8 mouse cellular contexts compared by ENCODE assay signal in genomic region chr8:91713677-91714312, GRCm38 (mm10).
DNase-seq lines count a peak whose midpoint lies in the region; ATAC-seq and TF ChIP-seq lines count a peak whose summit lies in the region.

No protein-coding gene starts in this region.

- H3K9me3 ChIP-seq in heart, postnatal 0 days (replicated peaks; ENCODE audit: control insufficient read depth, low read length) = no peaks in the 10 kb centered on the region
- no peaks in the 10 kb centered on the region for H3K9me3 ChIP-seq in midbrain, embryonic 15.5 days

- peak overlapping the region; percentile 73 for H3K4me2 ChIP-seq in heart, postnatal 0 days (ENCODE audit: low read depth, low read length)
- H3K4me2 ChIP-seq in midbrain, embryonic 15.5 days = peak overlapping the region; percentile 56

- H3K4me1 ChIP-seq in heart, postnatal 0 days (ENCODE audit: control insufficient read depth, insufficient read depth) = peaks cover 6% of the 10 kb centered on the region
- peaks cover 64% of the 10 kb centered on the region for H3K4me1 ChIP-seq in midbrain, embryonic 15.5 days

- no peak for ATAC-seq in cerebellum, adult (ENCODE audit: insufficient number of reproducible peaks, low FRiP score, low TSS enrichment)
- no peak for ATAC-seq in heart, postnatal 0 days (ENCODE audit: insufficient read depth, low read depth)
- no peak for ATAC-seq in midbrain, embryonic 15.5 days (replicated peaks)

- H3K9ac ChIP-seq in heart, postnatal 0 days (replicated peaks; ENCODE audit: low read depth, low read length) = no peak overlapping the region
- peak overlapping the region; percentile 1; the same call in 1 of the 2 replicates for H3K9ac ChIP-seq in midbrain, embryonic 15.5 days

- no peak for TF ChIP-seq EP300 in heart, postnatal 0 days (IDR thresholded peaks at IDR 0.05; ENCODE audit: low read depth)

- TF ChIP-seq CTCF in heart, postnatal 0 days (IDR thresholded peaks at IDR 0.05; ENCODE audit: low read depth) = no peak

- DNase-seq in cerebellum, adult 9-10 months = peak; percentile 7
- no peak for DNase-seq in heart, postnatal 0 days (ENCODE audit: low spot score)
- peak; percentile 19 to 46 for DNase-seq in kidney, postnatal 36 days
- no peak for DNase-seq in thymus, postnatal 14 days
- no peak for DNase-seq in spleen, postnatal 4 days (ENCODE audit: low spot score in 2 of 2)
- DNase-seq in ovary, adult 18-20 months (ENCODE audit: low spot score) = no peak

- peak overlapping the region; percentile 42 for H3K4me3 ChIP-seq in heart, postnatal 0 days (ENCODE audit: low read depth, low read length)
- H3K4me3 ChIP-seq in midbrain, embryonic 15.5 days = peak overlapping the region; percentile 28; the same call in 1 of the 2 replicates

- WGBS in heart, postnatal 0 days = 24% methylated on average over 12 of the region's 12 CpGs
- WGBS in midbrain, embryonic 15.5 days = 8% methylated on average over 12 of the region's 12 CpGs

- no peak overlapping the region for H3K27ac ChIP-seq in heart, postnatal 0 days (ENCODE audit: low read depth)
- H3K27ac ChIP-seq in midbrain, embryonic 15.5 days = peak overlapping the region; percentile 58; the same call in 1 of the 2 replicates

- H3K36me3 ChIP-seq in heart, postnatal 0 days (replicated peaks; ENCODE audit: control insufficient read depth, insufficient read depth, low read length) = no peaks in the 10 kb centered on the region
- H3K36me3 ChIP-seq in midbrain, embryonic 15.5 days (replicated peaks) = no peaks in the 10 kb centered on the region

- H3K27me3 ChIP-seq in heart, postnatal 0 days (ENCODE audit: control insufficient read depth, insufficient read depth, low read length) = no peaks in the 10 kb centered on the region
- 0 out of 2 replicates have a peak, but pooled peaks cover 3% of the 10 kb centered on the region for H3K27me3 ChIP-seq in midbrain, embryonic 15.5 days (replicated peaks)

Comparison
In these comparisons a context has a peak if more than half of its experiments do, and no peak if none do; other contexts are left out.
1. DNase-seq: peak in cerebellum, adult 9-10 months (single experiment) and kidney, postnatal 36 days (2 of 2); none in heart, postnatal 0 days (single experiment), thymus, postnatal 14 days (single experiment), spleen, postnatal 4 days (0 of 2) and ovary, adult 18-20 months (single experiment).